Mouse (Mus musculus): Measurements from ENCODE around the gene Tspan32. TPM values are rescaled to one million over a fixed set of nuclear protein-coding genes. Genes with fewer than 3 reads are reported as not detected.

Tspan32 gene
- not detected in 2 replicates for polyA plus RNA-seq (2012; ENCODE audit: insufficient read depth, insufficient read length, low replicate concordance, missing spikeins)

- H3K27ac ChIP-seq (ENCODE audit: insufficient read depth, low read depth, low read length), result no peak within 1 kb of the TSS
- H3K4me3 ChIP-seq (ENCODE audit: insufficient read depth, low read depth, low read length), result no peak within 1 kb of the TSS
- TF ChIP-seq POLR2A (IDR thresholded peaks at IDR 0.05; ENCODE audit: insufficient read depth, low read depth, low read length), result no peak
- no peak for TF ChIP-seq CTCF (IDR thresholded peaks at IDR 0.05; ENCODE audit: insufficient read depth, low read depth, low read length)
- 81% methylated on average over 4 of the region's 4 CpGs for WGBS
- peaks cover 22% of the 10 kb centered on the region for H3K4me1 ChIP-seq (ENCODE audit: control insufficient read depth, insufficient read depth, low read length)
These were observed at the start of gene Tspan32 for GRCm38 (mm10) chr7:143004727-143005343. TSS of gene Tspan32 (plus strand) at chr7:143005046.

GRCm38 (mm10) chr7:142956018-142956417 is 48.8 kb upstream of the Tspan32 start:
- H3K4me3 ChIP-seq (ENCODE audit: insufficient read depth, low read depth, low read length), result no peak overlapping the region
- TF ChIP-seq CTCF (IDR thresholded peaks at IDR 0.05; ENCODE audit: insufficient read depth, low read depth, low read length), result no peak
- TF ChIP-seq POLR2A (IDR thresholded peaks at IDR 0.05; ENCODE audit: insufficient read depth, low read depth, low read length), result no peak
- WGBS, result 82% methylated on average over 2 of the region's 2 CpGs

GRCm38 (mm10) chr7:142958817-142959216 is 46.0 kb upstream of the Tspan32 start:
- Histone ChIP-seq H3K4me3 (ENCODE audit: insufficient read depth, low read depth, low read length) (no peak overlapping the region), H3K27ac (ENCODE audit: insufficient read depth, low read depth, low read length) (no peak overlapping the region), H3K4me1 (ENCODE audit: control insufficient read depth, insufficient read depth, low read length) (no peaks in the 10 kb centered on the region)
- WGBS, result 85% methylated on average over 1 of the region's 1 CpGs
- TF ChIP-seq CTCF (IDR thresholded peaks at IDR 0.05; ENCODE audit: insufficient read depth, low read depth, low read length), result no peak

More at GRCm38 (mm10) chr7:142956018-142956417, 48.8 kb upstream of the Tspan32 start:
- Histone ChIP-seq H3K27ac (ENCODE audit: insufficient read depth, low read depth, low read length) (no peak overlapping the region), H3K4me1 (ENCODE audit: control insufficient read depth, insufficient read depth, low read length) (no peaks in the 10 kb centered on the region)

GRCm38 (mm10) chr7:142959752-142960151 is 45.1 kb upstream of the Tspan32 start:
- 72% methylated on average over 4 of the region's 4 CpGs for WGBS
- no peaks in the 10 kb centered on the region for H3K4me1 ChIP-seq (ENCODE audit: control insufficient read depth, insufficient read depth, low read length)
- no peak for TF ChIP-seq POLR2A (IDR thresholded peaks at IDR 0.05; ENCODE audit: insufficient read depth, low read depth, low read length)
- TF ChIP-seq CTCF (IDR thresholded peaks at IDR 0.05; ENCODE audit: insufficient read depth, low read depth, low read length), result no peak
- H3K4me3 ChIP-seq (ENCODE audit: insufficient read depth, low read depth, low read length), result no peak overlapping the region
- no peak overlapping the region for H3K27ac ChIP-seq (ENCODE audit: insufficient read depth, low read depth, low read length)

GRCm38 (mm10) chr7:142967414-142967883 is 37.4 kb upstream of the Tspan32 start:
- H3K4me3 ChIP-seq (ENCODE audit: insufficient read depth, low read depth, low read length), result peak overlapping the region; percentile 45
- WGBS, result under 1% methylated on average over 36 of the region's 36 CpGs
- TF ChIP-seq POLR2A (IDR thresholded peaks at IDR 0.05; ENCODE audit: insufficient read depth, low read depth, low read length) (no peak), CTCF (IDR thresholded peaks at IDR 0.05; ENCODE audit: insufficient read depth, low read depth, low read length) (no peak)
- H3K4me1 ChIP-seq (ENCODE audit: control insufficient read depth, insufficient read depth, low read length), result peaks cover 24% of the 10 kb centered on the region
- H3K27ac ChIP-seq (ENCODE audit: insufficient read depth, low read depth, low read length), result no peak overlapping the region

GRCm38 (mm10) chr7:142967884-142968808 is 36.7 kb upstream of the Tspan32 start:
- TF ChIP-seq POLR2A (IDR thresholded peaks at IDR 0.05; ENCODE audit: insufficient read depth, low read depth, low read length) (0 out of 2 replicates have a peak, but pooled peaks have one; percentile 5), CTCF (IDR thresholded peaks at IDR 0.05; ENCODE audit: insufficient read depth, low read depth, low read length) (no peak; the same call in 1 of the 2 replicates)
- Histone ChIP-seq H3K4me1 (ENCODE audit: control insufficient read depth, insufficient read depth, low read length) (peaks cover 24% of the 10 kb centered on the region), H3K4me3 (ENCODE audit: insufficient read depth, low read depth, low read length) (peak overlapping the region; percentile 45), H3K27ac (ENCODE audit: insufficient read depth, low read depth, low read length) (no peak overlapping the region)
- WGBS, result under 1% methylated on average over 90 of the region's 90 CpGs

GRCm38 (mm10) chr7:142968809-142969511 is 35.9 kb upstream of the Tspan32 start, which contains the start of gene Ascl2:
TSS of gene Ascl2 (minus strand) at chr7:142969264.
- Histone ChIP-seq H3K27ac (ENCODE audit: insufficient read depth, low read depth, low read length) (no peak within 1 kb of the TSS), H3K4me3 (ENCODE audit: insufficient read depth, low read depth, low read length) (peak within 1 kb of the TSS; percentile 45), H3K4me1 (ENCODE audit: control insufficient read depth, insufficient read depth, low read length) (peaks cover 24% of the 10 kb centered on the region)
- 2% methylated on average over 51 of the region's 51 CpGs for WGBS
- TF ChIP-seq CTCF (IDR thresholded peaks at IDR 0.05; ENCODE audit: insufficient read depth, low read depth, low read length) (no peak), POLR2A (IDR thresholded peaks at IDR 0.05; ENCODE audit: insufficient read depth, low read depth, low read length) (no peak)

- Histone ChIP-seq H3K4me1 (ENCODE audit: control insufficient read depth, insufficient read depth, low read length) (no peaks in the 10 kb centered on the region), H3K27ac (ENCODE audit: insufficient read depth, low read depth, low read length) (no peak overlapping the region), H3K4me3 (ENCODE audit: insufficient read depth, low read depth, low read length) (no peak overlapping the region)
- no peak for TF ChIP-seq POLR2A (IDR thresholded peaks at IDR 0.05; ENCODE audit: insufficient read depth, low read depth, low read length)
- TF ChIP-seq CTCF (IDR thresholded peaks at IDR 0.05; ENCODE audit: insufficient read depth, low read depth, low read length), result no peak
- 74% methylated on average over 4 of the region's 4 CpGs for WGBS
These were observed 22.9 kb upstream of the Tspan32 start for GRCm38 (mm10) chr7:142981908-142982307.
